Mouse (Mus musculus) hindbrain, embryonic 15.5 days (tissue): ENCODE results near the gene Jmjd1c. TPM values are rescaled to one million over a fixed set of nuclear protein-coding genes. Genes with fewer than 3 reads are reported as not detected.

ENCODE experiments used
- ATAC-seq: fragments of 200-750 bp; cut with Nextera tagmentation; 2 replicates; pipeline ENCODE4 v1.8.0; 2017; ENCODE audit warnings: low read depth, moderate number of reproducible peaks, moderate TSS enrichment; ENCODE audit not compliant: low FRiP score
- H3K27ac ChIP-seq: fragments of 300-500 bp; sonication (generic); replicated peaks from 2 replicates; pipeline ENCODE4 v1.5.1; 2015; ENCODE audit warnings: mild to moderate bottlenecking, inconsistent platforms
- H3K27me3 ChIP-seq: fragments of 300-500 bp; sonication (generic); 2 replicates; pipeline ENCODE4 v1.6.1; 2015; ENCODE audit warnings: control low read depth, inconsistent platforms
- H3K36me3 ChIP-seq: fragments of 300-500 bp; sonication (generic); 2 replicates; pipeline ENCODE4 v1.6.1; 2015; ENCODE audit warnings: control low read depth, inconsistent platforms
- H3K4me1 ChIP-seq: fragments of 300-500 bp; sonication (generic); replicated peaks from 2 replicates; pipeline ENCODE4 v1.6.1; 2015; ENCODE audit warnings: control low read depth, inconsistent platforms
- H3K4me2 ChIP-seq: fragments of 300-500 bp; sonication (generic); 2 replicates; pipeline ENCODE4 v1.6.1; 2015; ENCODE audit warnings: moderate library complexity, mild to moderate bottlenecking, inconsistent platforms
- H3K4me3 ChIP-seq: fragments of 300-500 bp; sonication (generic); 2 replicates; pipeline ENCODE4 v1.5.1; 2015; ENCODE audit warnings: mild to moderate bottlenecking, inconsistent platforms
- H3K9ac ChIP-seq: fragments of 300-500 bp; sonication (generic); 2 replicates; pipeline ENCODE4 v1.6.1; 2015; ENCODE audit warnings: inconsistent platforms
- H3K9me3 ChIP-seq: fragments of 300-500 bp; sonication (generic); 2 replicates; pipeline ENCODE4 v1.6.1; 2016; ENCODE audit warnings: control low read depth, inconsistent platforms
- WGBS: fragments of 180-500 bp; shearing (Covaris S2); methylation state at CpG from one replicate; pipeline ENCODE4 v1.1.7; 2015; 5-methylcytosine and 5-hydroxymethylcytosine counted together
- polyA plus RNA-seq: library from polyadenylated mRNA; unstranded; fragments of >200 nt; fragmentation: Nextera tagmentation; extraction: Ambion mirVana; gene quantifications from 2 replicates; pipeline ENCODE4 v1.2.1, GENCODE M21; 2015

Gene Jmjd1c
- polyA plus RNA-seq, 1 experiment from 2014 or later: 51.0 TPM

DNA sequence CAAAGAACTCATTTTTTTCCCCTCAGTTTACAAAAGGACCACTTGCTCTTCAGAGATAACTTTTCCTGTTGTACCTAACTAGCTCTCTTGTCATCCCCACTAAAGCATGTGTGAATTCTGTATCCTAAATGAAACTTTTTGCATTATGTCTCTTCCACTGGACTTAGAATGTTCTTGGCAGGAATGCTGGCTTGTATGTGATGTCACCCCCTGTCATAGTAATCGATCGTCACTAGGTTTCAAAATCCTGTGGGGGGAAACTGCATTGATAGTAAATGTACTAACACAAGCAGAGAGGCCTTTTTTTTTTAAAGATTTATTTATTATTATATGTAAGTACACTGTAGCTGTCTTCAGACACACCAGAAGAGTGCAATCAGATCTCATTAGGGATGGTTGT is 112.0 kb downstream of the Jmjd1c start:
- no peaks in the 10 kb centered on the region for H3K9me3 ChIP-seq

GRCm38 (mm10) chr10:67209916-67210675 is 114.2 kb downstream of the Jmjd1c start:
- no peaks in the 10 kb centered on the region for H3K36me3 ChIP-seq
- ATAC-seq: no peak
- no peaks in the 10 kb centered on the region; the same call in 1 of the 2 replicates for H3K4me1 ChIP-seq
- no peak overlapping the region for H3K4me3 ChIP-seq
- no peak overlapping the region for H3K27ac ChIP-seq
- no peaks in the 10 kb centered on the region for H3K9me3 ChIP-seq
- H3K4me2 ChIP-seq: no peak overlapping the region
- H3K9ac ChIP-seq: no peak overlapping the region
- 76% methylated on average over 4 of the region's 4 CpGs for WGBS
- H3K27me3 ChIP-seq: no peaks in the 10 kb centered on the region

More for the DNA sequence above, 112.0 kb downstream of the Jmjd1c start:
- H3K4me1 ChIP-seq: no peaks in the 10 kb centered on the region; the same call in 1 of the 2 replicates
- ATAC-seq: no peak
- WGBS: 83% methylated on average over 2 of the region's 2 CpGs
- no peaks in the 10 kb centered on the region for H3K27me3 ChIP-seq
- H3K9ac ChIP-seq: no peak overlapping the region
- H3K4me3 ChIP-seq: no peak overlapping the region
- H3K27ac ChIP-seq: no peak overlapping the region
- no peak overlapping the region for H3K4me2 ChIP-seq
- H3K36me3 ChIP-seq: no peaks in the 10 kb centered on the region

- no peaks in the 10 kb centered on the region; the same call in 1 of the 2 replicates for H3K4me1 ChIP-seq
- 94% methylated on average over 5 of the region's 5 CpGs for WGBS
- H3K36me3 ChIP-seq: no peaks in the 10 kb centered on the region
- H3K4me3 ChIP-seq: no peak overlapping the region
- H3K27ac ChIP-seq: no peak overlapping the region
- H3K27me3 ChIP-seq: no peaks in the 10 kb centered on the region
- H3K9me3 ChIP-seq: no peaks in the 10 kb centered on the region
- H3K4me2 ChIP-seq: no peak overlapping the region
- H3K9ac ChIP-seq: no peak overlapping the region
- no peak for ATAC-seq
These were observed 116.1 kb downstream of the Jmjd1c start for GRCm38 (mm10) chr10:67212031-67212430.

DNA sequence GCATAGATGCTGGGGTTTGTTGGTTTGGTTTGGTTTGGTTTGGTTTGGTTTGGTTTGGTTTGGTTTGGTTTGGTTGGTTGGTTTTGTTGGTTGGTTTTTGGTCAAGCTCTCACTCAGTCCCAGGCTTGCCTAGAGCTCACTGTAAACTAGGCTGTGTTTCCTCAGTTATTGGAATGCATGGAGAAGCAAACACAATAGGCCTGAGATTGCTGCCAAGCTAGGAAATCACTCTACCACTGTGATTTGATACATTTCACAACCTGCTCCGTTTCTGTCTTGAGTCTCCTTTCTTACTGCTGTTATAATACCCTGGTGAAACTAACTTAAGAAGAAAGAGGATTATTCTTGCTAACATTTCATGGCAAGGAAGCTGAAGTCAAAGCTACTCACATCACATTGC is 117.8 kb downstream of the Jmjd1c start:
- Histone ChIP-seq H3K9me3 (no peaks in the 10 kb centered on the region), H3K4me2 (no peak overlapping the region), H3K4me1 (no peaks in the 10 kb centered on the region; the same call in 1 of the 2 replicates), H3K4me3 (no peak overlapping the region), H3K27ac (no peak overlapping the region), H3K9ac (no peak overlapping the region), H3K27me3 (no peaks in the 10 kb centered on the region), H3K36me3 (no peaks in the 10 kb centered on the region)
- WGBS: 36% methylated on average over 1 of the region's 1 CpGs
- no peak for ATAC-seq

- Histone ChIP-seq H3K4me2 (no peak overlapping the region), H3K27ac (no peak overlapping the region), H3K4me3 (no peak overlapping the region), H3K9ac (no peak overlapping the region), H3K27me3 (no peaks in the 10 kb centered on the region), H3K36me3 (peaks cover 13% of the 10 kb centered on the region), H3K4me1 (no peaks in the 10 kb centered on the region), H3K9me3 (no peaks in the 10 kb centered on the region)
- 83% methylated on average over 4 of the region's 4 CpGs for WGBS
- no peak for ATAC-seq
These were observed 119.2 kb downstream of the Jmjd1c start for GRCm38 (mm10) chr10:67215133-67215532.

- no peak overlapping the region for H3K4me3 ChIP-seq
- ATAC-seq: no peak
- no peak overlapping the region for H3K4me2 ChIP-seq
- H3K36me3 ChIP-seq: peaks cover 17% of the 10 kb centered on the region
- 80% methylated on average over 3 of the region's 3 CpGs for WGBS
- H3K27me3 ChIP-seq: no peaks in the 10 kb centered on the region
- H3K9me3 ChIP-seq: no peaks in the 10 kb centered on the region
- H3K27ac ChIP-seq: no peak overlapping the region
- peaks cover 7% of the 10 kb centered on the region; the same call in 1 of the 2 replicates for H3K4me1 ChIP-seq
- H3K9ac ChIP-seq: no peak overlapping the region
These were observed 120.9 kb downstream of the Jmjd1c start for GRCm38 (mm10) chr10:67216872-67217271.

DNA sequence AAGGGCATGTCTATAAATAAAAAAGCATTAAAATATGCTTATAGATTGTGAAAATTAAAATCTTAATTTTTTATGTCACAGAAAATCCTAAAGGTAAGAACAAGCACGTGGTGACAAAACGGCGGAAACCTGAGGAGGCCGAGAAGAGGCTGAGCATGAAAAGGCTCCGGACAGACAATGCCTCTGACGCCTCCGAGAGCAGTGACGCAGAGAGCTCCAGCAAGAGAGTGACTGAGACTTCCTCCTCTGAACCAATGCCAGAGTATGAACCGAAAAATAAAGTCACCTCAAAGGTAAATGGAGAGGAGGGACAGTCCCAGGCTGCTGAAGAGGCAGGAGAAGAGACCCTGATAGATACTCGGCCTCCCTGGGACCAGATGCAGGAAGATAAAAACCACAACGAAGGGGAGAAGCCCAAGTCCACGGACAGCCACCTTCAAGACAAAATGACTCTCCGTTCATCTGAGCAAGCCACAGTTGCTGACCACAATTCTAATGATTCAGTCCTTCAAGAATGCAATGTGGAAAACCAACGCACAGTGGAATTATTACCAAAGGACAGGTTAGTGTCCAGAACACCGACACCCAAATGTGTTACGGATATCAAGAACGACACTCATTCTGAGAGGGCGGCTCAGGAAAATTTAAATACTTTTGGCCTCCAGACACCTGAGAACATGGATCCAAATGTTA is 123.1 kb downstream of the Jmjd1c start:
- H3K9me3 ChIP-seq: no peaks in the 10 kb centered on the region
- 94% methylated on average over 18 of the region's 18 CpGs for WGBS
- no peaks in the 10 kb centered on the region for H3K27me3 ChIP-seq
- H3K4me1 ChIP-seq: peaks cover 7% of the 10 kb centered on the region; the same call in 1 of the 2 replicates
- H3K4me2 ChIP-seq: no peak overlapping the region
- peaks cover 17% of the 10 kb centered on the region for H3K36me3 ChIP-seq
- no peak overlapping the region for H3K4me3 ChIP-seq
- no peak for ATAC-seq
- H3K27ac ChIP-seq: no peak overlapping the region
- H3K9ac ChIP-seq: no peak overlapping the region

GRCm38 (mm10) chr10:67220251-67220650 is 124.3 kb downstream of the Jmjd1c start:
- peak; percentile 27; the same call in 1 of the 2 replicates for ATAC-seq
- H3K9ac ChIP-seq: no peak overlapping the region
- WGBS: 81% methylated on average over 4 of the region's 4 CpGs

GRCm38 (mm10) chr10:67221284-67221683 is 125.4 kb downstream of the Jmjd1c start:
- no peak overlapping the region for H3K4me3 ChIP-seq
- H3K27me3 ChIP-seq: no peaks in the 10 kb centered on the region
- no peak overlapping the region for H3K9ac ChIP-seq
- WGBS: 54% methylated on average over 5 of the region's 5 CpGs
- H3K27ac ChIP-seq: no peak overlapping the region
- no peak for ATAC-seq
- H3K4me1 ChIP-seq: peaks cover 12% of the 10 kb centered on the region
- peaks cover 34% of the 10 kb centered on the region for H3K36me3 ChIP-seq
- no peak overlapping the region for H3K4me2 ChIP-seq
- H3K9me3 ChIP-seq: no peaks in the 10 kb centered on the region

More at GRCm38 (mm10) chr10:67220251-67220650, 124.3 kb downstream of the Jmjd1c start:
- H3K4me3 ChIP-seq: no peak overlapping the region
- H3K27ac ChIP-seq: no peak overlapping the region
- H3K27me3 ChIP-seq: no peaks in the 10 kb centered on the region
- H3K4me1 ChIP-seq: peaks cover 7% of the 10 kb centered on the region; the same call in 1 of the 2 replicates
- peaks cover 24% of the 10 kb centered on the region for H3K36me3 ChIP-seq
- H3K9me3 ChIP-seq: no peaks in the 10 kb centered on the region
- no peak overlapping the region for H3K4me2 ChIP-seq

DNA sequence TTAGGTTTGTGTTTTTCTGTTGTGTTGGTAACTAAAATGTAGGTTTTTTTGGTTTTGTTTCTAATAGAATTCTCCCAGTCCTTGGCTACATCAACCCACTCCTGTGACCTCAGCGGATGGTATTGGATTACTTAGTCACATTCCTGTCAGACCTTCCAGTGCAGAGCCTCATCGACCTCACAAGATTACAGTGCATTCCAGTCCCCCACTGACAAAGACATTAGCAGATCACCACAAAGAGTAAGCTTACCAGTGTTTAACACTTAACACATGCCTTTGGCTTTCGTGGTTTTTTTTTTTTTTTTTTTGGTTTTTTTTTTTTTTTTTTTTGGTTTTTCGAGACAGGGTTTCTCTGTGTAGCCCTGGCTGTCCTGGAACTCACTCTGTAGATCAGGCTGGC is 128.0 kb downstream of the Jmjd1c start:
- 80% methylated on average over 3 of the region's 4 CpGs for WGBS
- Histone ChIP-seq H3K9me3 (no peaks in the 10 kb centered on the region), H3K9ac (no peak overlapping the region), H3K4me3 (no peak overlapping the region), H3K36me3 (peaks cover 33% of the 10 kb centered on the region), H3K27ac (no peak overlapping the region), H3K27me3 (no peaks in the 10 kb centered on the region), H3K4me2 (no peak overlapping the region), H3K4me1 (peaks cover 12% of the 10 kb centered on the region)
- no peak for ATAC-seq

DNA sequence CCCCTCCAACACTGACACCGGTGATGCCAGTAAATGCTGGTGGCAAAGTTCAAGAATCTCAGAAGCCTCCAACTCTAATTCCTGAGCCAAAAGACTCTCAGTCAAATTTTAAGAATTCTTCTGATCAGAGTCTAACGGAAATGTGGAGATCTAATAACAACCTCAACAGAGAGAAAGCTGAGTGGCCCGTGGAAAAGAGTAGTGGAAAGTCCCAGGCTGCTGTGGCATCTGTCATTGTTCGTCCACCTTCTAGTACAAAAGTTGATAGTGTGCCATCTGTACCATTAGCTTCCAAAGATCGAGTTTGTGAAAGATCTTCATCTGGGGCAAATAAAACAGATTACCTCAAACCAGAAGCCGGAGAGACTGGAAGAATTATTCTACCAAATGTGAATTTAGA is 129.6 kb downstream of the Jmjd1c start:
- peak overlapping the region; percentile 69 for H3K27ac ChIP-seq
- H3K9ac ChIP-seq: no peak overlapping the region
- H3K36me3 ChIP-seq: peaks cover 22% of the 10 kb centered on the region
- no peak overlapping the region for H3K4me2 ChIP-seq
- 90% methylated on average over 6 of the region's 6 CpGs for WGBS
- no peak overlapping the region for H3K4me3 ChIP-seq
- no peaks in the 10 kb centered on the region for H3K9me3 ChIP-seq
- H3K27me3 ChIP-seq: no peaks in the 10 kb centered on the region
- peaks cover 12% of the 10 kb centered on the region for H3K4me1 ChIP-seq
- ATAC-seq: no peak

DNA sequence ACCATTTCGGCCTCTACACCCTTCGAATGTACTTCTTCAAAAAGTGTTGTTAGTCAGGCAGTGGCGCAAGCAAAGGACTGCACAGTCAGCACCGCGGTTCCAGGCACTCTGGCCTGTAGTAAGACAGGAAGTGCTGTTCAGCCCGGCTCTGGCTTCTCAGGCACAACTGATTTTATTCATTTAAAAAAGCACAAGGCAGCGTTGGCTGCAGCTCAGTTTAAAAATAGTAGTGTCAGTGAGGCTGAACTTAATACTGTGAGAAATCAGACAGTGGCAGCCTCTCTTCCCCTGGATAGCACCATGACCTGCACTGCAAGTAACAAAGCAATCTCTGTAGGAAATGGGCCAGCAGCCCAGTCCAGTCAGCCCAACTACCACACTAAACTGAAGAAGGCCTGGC is 130.2 kb downstream of the Jmjd1c start:
- no peak overlapping the region for H3K4me2 ChIP-seq
- peak overlapping the region; percentile 69 for H3K27ac ChIP-seq
- no peak overlapping the region for H3K9ac ChIP-seq
- ATAC-seq: peak; percentile 75
- peaks cover 26% of the 10 kb centered on the region for H3K36me3 ChIP-seq
- H3K27me3 ChIP-seq: no peaks in the 10 kb centered on the region
- WGBS: 77% methylated on average over 7 of the region's 7 CpGs
- no peaks in the 10 kb centered on the region for H3K9me3 ChIP-seq
- H3K4me3 ChIP-seq: no peak overlapping the region
- peaks cover 9% of the 10 kb centered on the region for H3K4me1 ChIP-seq
